Mouse (Mus musculus) thymus, adult 2 months (tissue): Measurements from ENCODE around the gene Zbtb20. TPM values are rescaled to one million over a fixed set of nuclear protein-coding genes. Genes with fewer than 3 reads are reported as not detected.

Experiments used
- DNase-seq: peaks from one replicate; pipeline ENCODE4 v3.0.0; 2021
- H3K27ac ChIP-seq: fragments of 200-500 bp; 2 replicates; pipeline ENCODE4 v1.5.1; 2012; ENCODE audit warnings: low read length, control low read depth; ENCODE audit not compliant: control insufficient read depth, insufficient read depth
- H3K27me3 ChIP-seq: fragments of 200-500 bp; 2 replicates; pipeline ENCODE4 v1.6.1; 2012; ENCODE audit warnings: mild to moderate bottlenecking, low read length, moderate library complexity, mixed read lengths; ENCODE audit not compliant: control insufficient read depth, insufficient read depth
- H3K36me3 ChIP-seq: fragments of 200-500 bp; 2 replicates; pipeline ENCODE4 v1.6.1; 2012; ENCODE audit warnings: mild to moderate bottlenecking, low read length, moderate library complexity; ENCODE audit not compliant: control insufficient read depth, insufficient read depth
- H3K4me1 ChIP-seq: fragments of 200-500 bp; replicated peaks from 2 replicates; pipeline ENCODE4 v1.6.1; 2012; ENCODE audit warnings: low read length; ENCODE audit not compliant: control insufficient read depth, insufficient read depth
- H3K4me3 ChIP-seq: fragments of 200-500 bp; 2 replicates; pipeline ENCODE4 v1.5.1; 2012; ENCODE audit warnings: mild to moderate bottlenecking, low read length, control low read depth, moderate library complexity; ENCODE audit not compliant: control insufficient read depth, insufficient read depth
- CTCF ChIP-seq: fragments of 200-500 bp; IDR thresholded peaks from 2 replicates; pipeline ENCODE4 v1.5.1; 2012; ENCODE audit warnings: mild to moderate bottlenecking, control low read depth, low read length, moderate library complexity, borderline replicate concordance; ENCODE audit not compliant: control insufficient read depth, poor library complexity, insufficient read depth; ENCODE audit errors: extremely low read depth
- POLR2A ChIP-seq: fragments of 200-500 bp; IDR thresholded peaks from 2 replicates; pipeline ENCODE4 v1.6.1; 2012; ENCODE audit warnings: mild to moderate bottlenecking, low read length, control low read depth, moderate library complexity; ENCODE audit not compliant: control insufficient read depth, poor library complexity, insufficient read depth; ENCODE audit errors: extremely low read depth
- WGBS: fragments of 180-500 bp; shearing (Covaris S2); methylation state at CpG from one replicate; pipeline ENCODE4 v1.1.7; 2018; 5-methylcytosine and 5-hydroxymethylcytosine counted together
- polyA plus RNA-seq: library from polyadenylated mRNA; depleted of rRNA; stranded (reverse); fragments of >200 nt; gene quantifications from 2 replicates; pipeline ENCODE4 v1.2.3, GENCODE M21; 2012

Zbtb20 gene
- polyA plus RNA-seq, 1 experiment, result 19.1 TPM

DNA sequence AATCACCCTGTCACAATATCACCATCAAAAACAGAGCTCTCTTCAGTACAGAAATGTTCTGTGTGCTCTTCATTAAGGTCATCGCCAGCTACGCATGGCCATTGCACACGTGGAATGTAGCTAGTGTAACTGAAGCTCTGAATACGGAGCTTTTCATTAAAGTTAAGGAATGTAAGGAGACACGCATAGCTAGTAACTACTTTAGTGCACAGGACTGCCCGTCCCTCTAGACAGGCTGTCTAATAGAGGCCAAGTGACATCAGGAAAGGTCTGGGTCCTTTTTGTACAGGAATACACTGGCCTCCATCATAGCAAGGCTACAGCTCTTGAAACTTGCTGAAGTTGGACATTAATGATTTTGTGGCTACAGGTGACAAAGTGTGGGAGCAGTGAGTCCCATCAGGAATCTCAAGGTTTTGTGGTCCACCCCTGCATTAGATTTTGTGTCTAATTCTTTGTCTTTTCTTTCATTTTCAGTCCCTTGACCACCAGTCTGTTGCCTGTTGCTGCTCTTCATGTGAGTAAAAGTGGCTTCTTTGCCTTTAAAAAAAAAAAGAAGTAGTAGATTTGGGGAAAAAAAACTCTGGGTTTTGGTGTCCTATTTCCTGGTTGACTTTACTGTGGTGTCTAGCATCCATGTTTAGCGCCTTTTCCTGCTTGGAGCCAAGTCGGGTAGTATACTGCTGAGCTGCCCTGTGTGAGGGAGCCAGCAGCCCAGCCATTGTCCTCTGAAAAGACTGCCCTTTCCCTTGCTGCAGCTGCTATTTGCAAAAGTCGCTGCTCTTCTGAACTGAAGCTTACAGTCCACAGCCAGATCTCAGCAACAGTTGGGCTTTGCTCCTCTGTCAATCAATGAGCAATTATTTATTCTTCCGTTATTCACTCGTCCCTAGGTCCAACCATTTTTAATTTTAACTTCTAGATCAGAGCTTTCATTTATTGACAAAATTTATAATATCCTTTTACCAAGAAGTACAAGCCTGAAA lies 587.1 kb downstream of the Zbtb20 start:
- WGBS, result 86% methylated on average over 11 of the region's 11 CpGs
- no peak for TF ChIP-seq POLR2A
- no peak for TF ChIP-seq CTCF
- no peaks in the 10 kb centered on the region for H3K4me1 ChIP-seq
- H3K4me3 ChIP-seq, result no peak overlapping the region
- no peaks in the 10 kb centered on the region for H3K36me3 ChIP-seq
- H3K27ac ChIP-seq, result no peak overlapping the region
- no peak for DNase-seq
- H3K27me3 ChIP-seq, result no peaks in the 10 kb centered on the region

DNA sequence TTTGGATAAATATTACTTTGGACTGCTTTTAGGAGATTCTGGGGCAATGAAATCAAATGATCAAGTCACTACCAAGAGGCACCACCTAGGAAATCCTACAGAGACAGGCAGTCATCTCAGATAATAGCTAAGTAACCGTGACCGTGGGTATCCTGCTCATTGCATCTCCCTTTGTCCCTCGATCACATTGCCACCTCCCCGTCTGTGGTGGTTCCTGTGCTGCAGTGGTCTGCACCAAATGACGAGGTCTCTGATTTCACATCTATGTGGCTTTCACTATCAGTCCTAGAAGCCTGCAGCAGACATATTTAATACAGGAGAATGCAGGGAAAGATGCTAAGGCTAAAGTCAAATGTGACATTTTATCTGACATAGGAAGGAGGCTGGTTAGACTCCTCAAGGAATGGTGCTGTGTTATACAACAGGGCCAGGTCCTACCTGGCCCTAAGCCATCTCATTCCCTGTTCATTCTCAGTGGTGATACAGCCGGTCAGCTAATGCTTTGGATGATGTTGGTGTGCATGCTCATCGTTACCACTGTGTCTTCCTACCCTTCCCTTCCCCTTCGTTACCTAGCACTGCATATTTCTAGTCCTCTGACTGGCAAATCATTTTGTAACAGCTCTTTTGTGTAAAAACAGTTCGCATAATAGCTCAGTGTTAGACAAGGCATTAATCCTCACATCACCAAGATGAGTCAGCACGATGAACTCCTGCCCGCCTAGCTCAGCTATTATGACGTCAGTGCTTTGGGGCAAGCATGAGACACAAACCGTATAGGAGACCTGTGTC lies 588.2 kb downstream of the Zbtb20 start:
- TF ChIP-seq CTCF, result no peak
- no peak for TF ChIP-seq POLR2A
- no peaks in the 10 kb centered on the region for H3K4me1 ChIP-seq
- no peak overlapping the region for H3K4me3 ChIP-seq
- DNase-seq, result no peak
- no peaks in the 10 kb centered on the region for H3K27me3 ChIP-seq
- H3K27ac ChIP-seq, result no peak overlapping the region
- no peaks in the 10 kb centered on the region for H3K36me3 ChIP-seq
- WGBS, result 93% methylated on average over 13 of the region's 13 CpGs

DNA sequence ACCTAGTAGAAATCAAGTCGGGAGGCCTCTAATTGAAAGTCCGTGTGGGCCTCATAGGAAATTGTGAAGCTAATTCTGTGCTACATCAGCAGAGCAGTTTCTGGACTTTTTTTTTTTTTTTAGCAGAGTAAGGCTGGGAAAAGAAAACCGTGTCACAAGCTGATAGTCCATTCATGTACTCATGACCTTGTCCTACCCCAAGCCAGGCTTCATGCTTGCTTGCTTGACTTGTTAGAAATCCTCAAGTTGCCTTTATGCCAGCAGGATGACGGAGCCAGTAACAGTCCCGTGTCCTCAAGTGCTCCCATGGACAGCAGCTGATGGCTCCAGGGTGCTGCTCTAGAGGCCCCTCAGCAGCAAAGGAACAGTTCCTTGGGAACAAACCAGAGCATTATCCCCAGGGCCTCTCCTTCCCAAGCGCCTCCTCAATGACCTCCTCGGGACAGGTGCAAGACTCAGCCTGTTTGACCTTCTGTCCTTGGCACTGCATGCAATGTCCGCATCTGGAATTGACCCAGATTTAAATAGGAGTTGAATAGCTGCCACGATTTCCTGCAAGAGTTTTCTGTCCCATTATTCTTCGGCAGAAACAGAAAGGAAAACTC lies 588.9 kb downstream of the Zbtb20 start:
- Histone ChIP-seq H3K4me3 (no peak overlapping the region), H3K27me3 (no peaks in the 10 kb centered on the region), H3K36me3 (no peaks in the 10 kb centered on the region), H3K4me1 (no peaks in the 10 kb centered on the region), H3K27ac (no peak overlapping the region)
- TF ChIP-seq POLR2A (no peak), CTCF (no peak)
- no peak for DNase-seq
- WGBS, result 90% methylated on average over 10 of the region's 10 CpGs

DNA sequence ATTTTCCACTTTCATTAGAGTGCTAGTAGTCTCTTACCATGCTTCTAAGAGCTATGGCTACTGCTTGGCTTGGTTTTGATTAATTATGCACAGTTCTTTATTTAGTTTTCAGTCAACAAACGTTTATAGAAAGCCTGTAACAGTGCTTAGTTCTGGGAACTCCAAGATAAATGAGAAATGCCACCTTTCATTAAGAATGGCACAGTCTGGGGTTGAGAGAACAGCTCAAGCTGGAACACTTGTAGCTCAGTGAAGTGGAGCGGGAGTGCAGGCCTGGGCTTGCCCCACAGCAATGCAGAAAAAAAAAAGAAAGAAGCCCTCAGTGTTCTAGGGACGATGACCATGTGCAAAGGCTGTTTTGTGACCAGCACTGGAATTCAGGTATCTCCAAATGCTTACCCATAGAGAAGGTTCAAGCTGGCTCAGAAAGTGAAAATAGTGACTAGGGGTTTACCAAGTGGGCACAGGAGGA lies 589.7 kb downstream of the Zbtb20 start:
- no peak for TF ChIP-seq CTCF
- TF ChIP-seq POLR2A, result no peak
- Histone ChIP-seq H3K27me3 (no peaks in the 10 kb centered on the region), H3K36me3 (no peaks in the 10 kb centered on the region), H3K4me1 (no peaks in the 10 kb centered on the region), H3K4me3 (no peak overlapping the region), H3K27ac (no peak overlapping the region)
- 88% methylated on average over 3 of the region's 3 CpGs for WGBS
- no peak for DNase-seq

DNA sequence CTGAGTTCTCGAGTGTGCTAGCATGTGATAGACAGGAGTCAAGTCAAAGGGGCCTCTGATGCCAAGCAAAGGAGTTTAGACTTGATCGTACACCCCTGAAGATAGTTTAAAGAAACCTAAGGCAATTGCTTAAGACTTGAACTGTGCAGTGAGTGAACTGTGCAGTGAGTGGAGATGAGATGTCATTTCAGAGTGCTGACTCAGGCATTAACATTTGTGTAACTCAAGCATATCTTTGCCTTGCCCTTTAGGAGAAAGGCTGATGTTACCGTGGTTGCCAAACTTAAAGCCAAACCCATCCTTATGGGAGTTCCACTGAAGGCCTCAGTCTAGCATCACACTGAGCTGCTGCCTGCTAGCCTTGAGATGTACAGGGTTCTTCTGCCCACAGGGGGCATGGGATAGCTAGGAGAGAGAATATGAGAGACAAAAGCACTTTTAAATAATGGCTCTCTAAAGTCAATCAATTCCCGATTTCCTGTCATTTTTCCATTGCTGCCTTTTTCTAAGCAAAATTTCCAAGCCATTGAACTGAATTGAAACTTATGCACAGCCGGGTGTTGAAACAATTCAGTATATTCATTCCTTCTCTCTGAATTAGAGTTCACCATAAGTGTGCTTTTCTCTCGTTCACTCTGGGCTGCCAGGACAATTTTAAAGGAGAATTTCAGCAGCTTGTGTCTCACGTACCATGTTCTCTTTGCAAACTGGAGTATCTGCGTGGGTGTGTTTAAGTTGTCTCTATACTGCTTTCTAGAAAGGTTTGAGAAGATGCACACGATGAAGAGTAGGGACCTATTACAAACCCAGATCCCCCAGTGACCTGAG lies 590.5 kb downstream of the Zbtb20 start:
- Histone ChIP-seq H3K4me1 (no peaks in the 10 kb centered on the region), H3K4me3 (no peak overlapping the region), H3K27me3 (no peaks in the 10 kb centered on the region), H3K36me3 (no peaks in the 10 kb centered on the region), H3K27ac (no peak overlapping the region)
- DNase-seq, result no peak
- 95% methylated on average over 9 of the region's 9 CpGs for WGBS
- TF ChIP-seq CTCF, result no peak
- TF ChIP-seq POLR2A, result no peak

DNA sequence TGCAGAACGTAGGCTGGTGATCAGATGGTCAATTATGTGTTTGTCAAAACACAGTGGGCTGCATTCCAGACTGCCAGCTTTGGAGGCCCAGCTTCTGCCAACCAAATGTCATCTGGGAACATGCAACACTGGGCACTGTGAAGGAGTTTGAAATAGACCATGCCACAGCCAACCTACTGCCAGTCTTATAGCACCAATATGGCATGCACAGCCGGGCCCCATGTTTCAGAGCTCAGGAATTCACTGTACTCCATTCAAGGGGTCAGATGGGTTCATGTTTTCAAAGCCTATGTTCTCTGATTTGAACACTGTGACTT lies 591.0 kb downstream of the Zbtb20 start:
- Histone ChIP-seq H3K4me3 (no peak overlapping the region), H3K27me3 (no peaks in the 10 kb centered on the region), H3K27ac (no peak overlapping the region), H3K36me3 (no peaks in the 10 kb centered on the region), H3K4me1 (no peaks in the 10 kb centered on the region)
- 99% methylated on average over 2 of the region's 2 CpGs for WGBS
- no peak for DNase-seq
- TF ChIP-seq POLR2A (no peak), CTCF (no peak)
